Mouse (Mus musculus): Measurements from ENCODE around the gene Olfr16.

The Olfr16 gene

GRCm38 (mm10) chr1:172950160-172950559, at the start of gene Olfr16:
TSS of gene Olfr16 (plus strand) at chr1:172950409.
- DNase-seq = no peak

- DNase-seq = no peak
Measured at GRCm38 (mm10) chr1:172903313-172903712, 46.9 kb upstream of the Olfr16 start.

GRCm38 (mm10) chr1:172917115-172917514, 33.1 kb upstream of the Olfr16 start:
- DNase-seq = no peak

GRCm38 (mm10) chr1:172918450-172918849, 31.8 kb upstream of the Olfr16 start:
- no peak for DNase-seq

GRCm38 (mm10) chr1:172932197-172932596, 18.0 kb upstream of the Olfr16 start:
- DNase-seq = no peak

- DNase-seq = no peak
Measured at GRCm38 (mm10) chr1:172951171-172951720, 1.0 kb downstream of the Olfr16 start.

- no peak for DNase-seq
Measured at GRCm38 (mm10) chr1:172955376-172955775, 5.2 kb downstream of the Olfr16 start.

- DNase-seq = no peak
Measured at GRCm38 (mm10) chr1:172960452-172960851, 10.2 kb downstream of the Olfr16 start.

GRCm38 (mm10) chr1:172989794-172990634, 39.8 kb downstream of the Olfr16 start:
- no peak for DNase-seq

- no peak for DNase-seq
Measured at GRCm38 (mm10) chr1:172990635-172991009, 40.4 kb downstream of the Olfr16 start.

All from cerebellum, adult 9-11 months (tissue).